Mouse (Mus musculus) left cerebral cortex, postnatal 36 days (tissue): Measurements from ENCODE around the gene Golph3. TPM values are rescaled to one million over a fixed set of nuclear protein-coding genes. Genes with fewer than 3 reads are reported as not detected.

Experiments used
- DNase-seq, 2 experiments: peaks; one replicate each; pipeline ENCODE4 v3.0.0; 2021 to 2022; ENCODE audit warnings: low spot score in 2 of 2, mixed read lengths in 1 of 2
- intact Hi-C: fragments of 180-260 bp; cut with DNase I; formaldehyde crosslinking; loops from one replicate; pipeline ENCODE4 v1.15.1; 2025
- total RNA-seq, 2 experiments: library from RNA; stranded (reverse); gene quantifications; 2 replicates each; pipeline ENCODE4 v1.2.3; 2021

Golph3 gene
- total RNA-seq, 2 experiments from 2014 or later = 106 to 114 TPM

DNA sequence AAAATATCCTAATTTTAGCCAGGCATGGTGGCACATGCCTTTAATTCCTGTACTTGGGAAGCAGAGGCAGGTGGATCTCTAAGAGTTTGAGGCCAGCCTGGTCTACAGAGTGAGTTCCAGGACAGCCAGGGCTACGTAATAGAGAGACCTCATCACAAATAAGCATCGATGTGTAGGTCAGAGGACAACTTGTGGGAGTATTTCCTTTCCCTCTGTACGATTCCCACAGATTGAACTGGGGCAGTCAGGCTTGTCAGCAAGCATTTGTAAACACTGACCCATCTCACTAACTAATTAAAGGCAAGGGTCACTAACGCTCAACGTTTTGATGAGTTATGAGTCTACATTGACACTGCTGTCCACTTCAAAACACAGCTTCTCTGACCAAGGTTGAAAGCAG lies 6.7 kb upstream of the Golph3 start:
- DNase-seq = no peak
- intact Hi-C loops = no loop called here

DNA sequence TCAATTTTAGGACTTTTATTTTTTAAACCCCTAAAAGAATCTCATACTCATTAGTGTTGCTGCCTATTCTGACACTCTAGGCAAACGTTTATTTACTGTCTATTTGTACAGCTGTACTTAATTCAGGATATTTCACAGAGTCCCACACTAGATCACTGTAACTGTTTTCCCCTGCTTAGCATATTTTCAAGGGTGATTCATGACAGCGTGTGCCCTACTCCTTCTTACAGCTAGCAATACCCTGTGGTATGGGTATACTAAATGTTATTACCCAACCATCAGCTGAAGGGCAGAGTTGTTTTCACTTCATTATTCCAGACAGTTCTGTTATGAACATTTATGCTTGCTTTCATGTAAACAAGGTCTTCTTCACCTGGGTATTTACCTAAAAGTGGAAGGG lies 5.3 kb upstream of the Golph3 start:
- intact Hi-C loops = no loop called here
- DNase-seq = no peak

DNA sequence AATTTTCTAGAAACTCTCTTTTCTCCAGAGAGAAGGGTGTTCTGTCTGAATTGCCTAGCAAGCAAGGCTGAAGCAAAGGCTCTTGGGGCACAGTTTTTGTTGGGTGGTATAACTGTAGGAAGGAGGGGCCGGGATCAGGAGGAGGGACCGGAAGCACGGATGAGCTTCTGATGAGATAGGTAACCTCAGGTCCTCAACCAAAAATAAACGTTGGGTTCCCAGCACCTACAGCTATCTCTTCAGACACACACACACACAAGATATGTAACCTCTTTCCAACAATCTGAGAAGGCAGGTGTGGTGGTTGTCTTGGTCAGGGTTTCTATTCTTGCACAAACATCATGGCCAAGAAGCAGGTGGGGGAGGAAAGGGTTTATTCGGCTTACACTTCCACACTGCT lies 4.0 kb upstream of the Golph3 start:
- no peak for DNase-seq
- intact Hi-C loops = no loop called here

DNA sequence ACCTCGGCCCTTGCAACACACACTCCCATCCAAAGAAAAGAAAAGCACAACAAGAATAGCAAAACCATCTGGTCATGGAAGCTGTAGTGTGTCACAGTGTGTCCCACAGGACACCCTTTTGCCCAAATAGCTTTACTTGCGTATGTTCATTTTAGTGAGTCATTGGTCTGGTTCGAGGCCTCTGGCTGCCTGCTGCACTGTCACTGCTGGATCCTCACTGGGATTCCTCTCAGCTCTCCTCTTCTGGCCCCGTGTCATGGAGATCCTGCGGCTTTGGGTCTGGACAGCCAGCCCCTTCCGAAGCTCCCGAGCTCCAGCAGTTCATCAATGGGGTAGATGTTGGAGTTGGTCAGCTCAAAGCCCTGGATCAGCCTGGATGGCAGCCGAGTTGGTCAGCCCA lies 2.8 kb upstream of the Golph3 start:
- intact Hi-C loops = no loop called here
- DNase-seq = no peak

DNA sequence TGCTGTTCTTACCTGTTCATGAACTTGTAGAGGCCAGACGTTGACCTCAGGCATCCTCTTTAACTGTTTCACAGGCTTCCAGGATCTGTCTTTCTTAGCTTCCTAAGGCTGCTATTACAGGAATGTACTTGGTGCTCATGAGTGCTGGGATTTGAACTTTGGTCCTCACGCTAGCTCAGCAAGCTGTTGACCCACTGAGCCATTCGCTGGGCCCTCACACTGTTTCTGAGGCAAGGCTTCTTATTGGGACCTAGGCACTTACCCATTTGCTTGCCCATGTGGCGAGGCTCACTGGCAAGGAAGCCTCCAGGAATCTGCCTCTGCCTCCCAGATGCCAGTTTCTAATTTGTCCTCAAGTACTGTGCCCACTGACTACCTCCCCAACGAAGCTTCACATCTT lies 1.4 kb upstream of the Golph3 start:
- intact Hi-C loops = loop anchor here (5.0 to 10.0 kb wide), 3 partner anchors 48 to 205 kb away; partner anchors contain the start of genes Mtmr12 and Zfr
- DNase-seq = no peak

DNA sequence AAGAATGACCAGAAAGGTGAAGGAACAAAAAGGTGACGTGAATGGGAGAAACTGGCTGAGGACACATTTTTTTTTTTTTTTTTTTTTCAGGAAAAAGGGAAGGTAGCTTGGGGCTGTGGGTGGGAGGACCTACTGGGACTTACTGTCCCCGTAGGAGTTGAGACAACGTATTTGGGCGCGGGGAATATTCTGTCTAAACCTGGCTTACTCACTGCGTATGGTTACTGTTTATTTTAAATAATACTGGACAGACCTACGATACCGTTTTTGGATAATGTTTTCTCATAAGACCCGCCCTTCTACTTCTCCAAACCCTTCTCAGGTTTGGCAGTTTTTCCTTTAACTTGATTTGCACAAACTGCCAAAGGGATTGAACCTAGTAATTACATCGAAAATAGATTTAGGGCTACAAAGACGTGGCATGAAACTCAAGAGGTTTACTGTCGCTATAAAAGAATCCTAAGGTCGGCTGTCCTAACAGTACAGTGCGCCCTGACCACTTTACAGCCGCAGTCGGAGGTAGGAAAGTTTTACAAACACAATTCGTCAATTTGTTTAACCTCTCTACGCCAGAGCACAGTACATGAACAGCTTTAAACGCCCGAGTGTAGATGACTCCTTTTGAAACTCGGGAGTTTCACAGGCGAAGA lies 684 bp upstream of the Golph3 start:
- intact Hi-C loops = loop anchor here (5.0 to 10.0 kb wide), 3 partner anchors 48 to 206 kb away; partner anchors contain the start of genes Mtmr12 and Zfr
- DNase-seq = no peak

DNA sequence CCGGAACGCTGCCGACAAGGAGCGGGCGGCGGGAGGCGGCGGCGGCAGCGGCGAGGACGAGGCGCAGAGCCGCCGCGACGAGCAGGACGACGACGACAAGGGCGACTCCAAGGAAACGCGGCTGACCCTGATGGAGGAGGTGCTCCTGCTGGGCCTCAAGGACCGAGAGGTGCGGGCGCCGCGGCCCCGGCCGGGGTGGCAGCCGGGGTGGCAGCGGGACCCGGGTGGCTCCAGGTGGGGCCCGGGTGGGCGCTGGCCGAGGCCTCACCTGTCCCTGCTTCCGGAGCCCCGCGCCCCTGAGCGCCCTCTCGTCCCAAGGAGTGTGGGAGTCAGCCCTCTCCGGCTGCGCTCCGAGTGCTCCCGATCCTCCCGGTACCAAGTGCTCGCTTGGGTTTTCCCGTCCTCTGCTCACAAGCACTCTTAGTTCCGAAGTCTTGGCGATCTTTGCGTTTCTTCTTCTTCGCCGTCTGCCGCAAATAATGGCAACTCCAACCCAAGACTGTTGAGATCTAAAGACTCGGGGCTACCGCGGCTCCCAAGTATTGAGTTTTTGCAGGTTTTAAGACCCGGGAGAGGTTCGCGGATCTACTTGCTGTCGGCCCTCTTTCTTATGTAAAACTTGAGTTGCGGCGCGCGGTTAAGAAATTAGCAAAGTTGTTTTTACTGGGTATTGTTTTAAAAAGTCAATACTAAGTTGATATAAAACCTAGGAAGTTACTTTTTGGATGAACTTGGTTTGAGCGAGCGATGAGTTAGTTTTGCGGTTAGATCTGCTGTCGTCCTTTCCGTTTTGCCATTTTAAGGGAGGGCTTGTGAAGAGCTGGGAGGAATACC lies 755 bp downstream of the Golph3 start, which contains the start of gene 1810049J17Rik:
TSS of gene 1810049J17Rik (minus strand) at position 112 of the 834 bp plus-strand sequence.
- DNase-seq = peak; percentile 37 to 50
- intact Hi-C loops = loop anchor here (5.0 to 10.0 kb wide), 3 partner anchors 50 to 207 kb away; partner anchors contain the start of genes Mtmr12 and Zfr

DNA sequence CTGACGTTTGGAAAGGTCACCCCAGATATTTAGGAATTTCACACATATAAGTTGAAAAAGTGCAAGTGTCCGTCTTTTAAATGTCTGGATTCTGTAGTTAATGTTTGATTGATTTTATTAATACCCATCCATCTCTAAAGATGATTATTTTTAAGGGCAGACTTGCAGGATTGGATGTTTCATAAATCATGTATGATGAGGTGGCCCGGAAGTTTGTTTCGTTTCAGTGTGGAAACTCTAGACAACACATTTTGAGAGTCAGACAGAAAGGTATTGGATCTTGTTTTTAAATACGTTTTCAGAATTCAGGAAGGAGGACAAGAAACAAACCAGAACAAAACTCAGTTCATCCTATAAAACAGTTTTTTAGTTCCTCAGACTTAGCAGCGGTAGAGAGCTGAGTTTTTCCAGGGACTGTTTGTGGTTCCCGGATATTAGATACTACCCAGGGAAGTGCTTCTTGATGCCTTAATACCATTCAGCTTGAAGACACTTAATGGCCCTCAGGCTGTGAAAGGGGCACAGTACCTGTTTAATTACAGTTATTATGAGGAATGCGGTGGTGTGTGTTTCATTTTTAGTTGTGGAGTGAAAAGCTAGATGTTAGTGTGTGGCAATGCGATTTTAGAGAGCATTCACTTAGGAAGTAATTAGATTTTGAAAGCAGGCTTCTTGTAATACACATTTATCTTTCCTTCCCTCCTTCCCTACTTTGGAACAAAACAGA lies 1.6 kb downstream of the Golph3 start:
- DNase-seq = no peak
- intact Hi-C loops = loop anchor here (5.0 to 10.0 kb wide), 3 partner anchors 51 to 208 kb away; partner anchors contain the start of genes Mtmr12 and Zfr

DNA sequence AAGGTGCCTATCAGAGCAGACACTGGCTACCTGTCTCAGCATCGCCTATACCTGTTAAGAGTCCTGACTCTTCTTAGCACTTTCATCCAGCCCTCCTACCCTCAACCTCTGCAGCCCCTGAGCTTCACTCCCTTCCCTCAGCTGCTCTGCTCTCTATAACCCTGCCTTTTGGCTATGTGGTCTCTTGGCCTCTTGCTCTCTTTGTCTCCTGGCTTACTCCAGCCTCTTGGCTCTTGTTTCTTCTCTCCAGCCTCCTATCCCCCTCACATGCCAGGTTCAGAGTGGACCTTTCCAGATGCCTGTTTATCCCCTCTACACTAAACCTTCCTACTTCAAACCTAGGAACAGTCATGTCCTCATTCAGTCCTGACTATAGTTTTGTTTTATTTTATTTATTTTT lies 3.1 kb downstream of the Golph3 start:
- intact Hi-C loops = loop anchor here (5.0 to 10.0 kb wide), 3 partner anchors 52 to 210 kb away; partner anchors contain the start of genes Mtmr12 and Zfr
- DNase-seq = no peak

DNA sequence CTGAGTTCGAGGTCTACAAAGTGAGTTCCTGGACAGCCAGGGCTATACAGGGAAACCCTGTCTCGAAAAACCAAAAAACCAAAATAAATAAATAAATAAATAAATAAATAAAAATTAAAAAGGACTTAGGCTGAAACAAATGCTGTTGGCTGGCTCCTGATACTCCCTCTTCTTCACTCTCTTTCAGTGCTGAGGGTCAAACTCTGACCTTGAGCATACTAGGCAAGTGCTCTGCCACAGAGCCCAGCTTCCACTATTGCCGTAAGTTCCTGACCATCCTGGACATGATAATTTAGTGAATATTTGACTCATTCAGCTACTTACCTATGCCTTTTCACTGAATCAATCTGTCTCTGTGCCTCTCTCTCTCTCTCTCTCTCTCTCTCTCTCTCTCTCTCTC lies 9.1 kb downstream of the Golph3 start:
- intact Hi-C loops = no loop called here
- DNase-seq = no peak

DNA sequence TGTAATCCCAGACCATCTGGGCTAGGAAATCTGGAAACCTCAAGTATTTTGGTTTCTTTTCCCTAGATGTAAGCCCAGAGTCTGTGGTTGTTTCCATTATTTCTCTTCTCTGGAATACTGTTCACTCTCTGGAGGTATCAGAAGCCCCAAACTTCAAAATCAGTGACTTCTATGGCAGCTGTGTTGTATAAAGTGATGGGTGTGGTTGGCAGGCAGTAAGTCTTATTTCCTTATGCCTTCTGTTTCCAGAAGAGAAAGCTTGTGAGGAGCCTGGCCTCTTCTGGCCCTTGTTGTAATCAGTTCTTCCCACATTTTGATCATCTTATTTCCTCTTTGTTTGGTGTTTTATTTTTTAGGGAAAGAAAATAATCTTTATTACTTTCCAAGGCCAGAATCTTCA lies 9.6 kb downstream of the Golph3 start:
- intact Hi-C loops = no loop called here
- DNase-seq = no peak

DNA sequence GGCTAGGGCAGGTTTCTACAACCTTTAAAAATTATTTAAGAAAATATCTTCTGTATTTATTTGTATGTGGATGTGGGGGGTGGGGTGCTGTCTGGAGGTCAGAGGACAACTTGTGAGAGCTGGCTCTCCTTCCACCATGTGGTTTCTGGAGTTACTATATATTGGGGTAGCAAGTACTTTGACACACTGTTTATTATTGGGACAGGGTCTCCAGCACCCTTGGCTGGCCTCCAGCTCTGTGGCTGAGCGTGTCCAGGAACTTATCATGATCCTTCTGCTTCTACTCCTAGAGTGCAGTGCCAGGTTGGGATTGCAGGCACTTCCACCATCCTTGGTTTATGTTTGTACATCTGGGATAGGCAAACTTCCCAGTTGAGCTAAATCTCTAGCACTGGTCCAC lies 10.1 kb downstream of the Golph3 start:
- intact Hi-C loops = no loop called here
- no peak for DNase-seq

DNA sequence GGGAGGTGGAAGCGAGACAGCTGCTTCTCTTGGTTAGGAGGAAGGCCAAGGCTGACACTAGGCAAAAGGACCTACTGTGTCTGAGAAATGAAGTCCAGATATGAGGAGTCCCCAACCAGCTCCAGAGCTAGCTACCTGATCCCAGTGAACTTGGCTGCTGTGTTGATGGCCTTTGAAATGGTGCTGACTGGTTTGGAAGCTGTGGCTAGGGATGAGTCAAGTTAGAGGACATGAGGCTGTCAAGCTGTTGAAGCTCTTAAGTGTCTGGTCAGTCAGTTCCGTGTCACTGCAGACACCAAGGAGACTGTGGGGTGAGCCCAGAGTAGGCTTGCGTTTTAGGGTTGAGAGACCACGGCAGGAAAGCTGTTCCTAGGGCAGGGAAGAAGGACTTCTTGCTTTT lies 13.1 kb downstream of the Golph3 start:
- intact Hi-C loops = no loop called here
- no peak for DNase-seq

DNA sequence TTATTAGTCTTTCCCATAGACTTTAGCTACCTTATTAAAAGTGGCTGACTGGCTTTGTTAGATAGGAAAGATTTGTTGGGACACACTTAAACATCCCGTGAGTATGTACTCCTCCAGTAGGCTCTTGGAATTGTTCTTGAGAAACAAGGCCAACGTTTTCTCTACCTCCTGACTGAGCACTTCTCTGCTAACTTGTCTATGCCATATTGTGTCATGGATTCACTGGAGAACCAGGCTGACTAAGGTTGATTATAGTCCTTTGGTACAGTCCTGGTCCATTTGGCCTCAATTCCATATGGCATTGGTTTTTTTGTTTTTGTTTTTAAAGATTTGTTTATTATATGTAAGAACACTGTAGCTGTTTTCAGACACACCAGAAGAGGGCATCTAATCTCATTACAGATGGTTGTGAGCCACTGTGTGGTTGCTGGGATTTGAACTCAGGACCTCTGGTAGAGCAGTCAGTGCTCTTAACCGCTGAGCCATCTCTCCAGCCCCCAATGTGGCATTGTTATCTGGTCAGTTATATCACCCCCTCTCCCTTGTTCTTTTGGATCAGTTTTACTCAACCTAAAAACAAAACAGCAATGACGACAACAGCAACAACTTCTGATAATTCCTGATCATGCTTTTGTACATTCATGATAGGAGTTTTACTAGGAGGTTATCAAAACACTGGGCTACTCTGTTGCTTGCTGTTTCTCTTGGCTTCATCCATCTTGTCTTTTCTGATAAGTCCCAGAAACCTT lies 16.0 kb downstream of the Golph3 start:
- intact Hi-C loops = no loop called here
- no peak for DNase-seq

DNA sequence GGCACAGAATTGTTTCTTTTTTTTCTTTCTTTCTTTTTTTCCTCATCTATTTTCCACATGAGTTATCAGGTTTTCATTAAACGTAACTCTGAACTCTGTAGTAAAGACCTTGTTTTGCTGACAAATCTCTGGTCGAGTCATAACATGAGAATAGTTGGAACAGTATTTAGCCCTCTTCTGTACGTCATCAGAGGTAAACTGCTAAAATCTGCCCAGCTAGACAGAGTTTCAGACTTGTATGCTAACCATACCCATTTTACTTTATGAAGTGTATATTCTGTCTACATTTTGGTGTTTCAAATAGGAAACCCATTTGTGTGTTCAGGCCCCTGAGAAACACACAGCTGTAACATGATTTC lies 16.5 kb downstream of the Golph3 start:
- intact Hi-C loops = no loop called here
- DNase-seq = no peak

DNA sequence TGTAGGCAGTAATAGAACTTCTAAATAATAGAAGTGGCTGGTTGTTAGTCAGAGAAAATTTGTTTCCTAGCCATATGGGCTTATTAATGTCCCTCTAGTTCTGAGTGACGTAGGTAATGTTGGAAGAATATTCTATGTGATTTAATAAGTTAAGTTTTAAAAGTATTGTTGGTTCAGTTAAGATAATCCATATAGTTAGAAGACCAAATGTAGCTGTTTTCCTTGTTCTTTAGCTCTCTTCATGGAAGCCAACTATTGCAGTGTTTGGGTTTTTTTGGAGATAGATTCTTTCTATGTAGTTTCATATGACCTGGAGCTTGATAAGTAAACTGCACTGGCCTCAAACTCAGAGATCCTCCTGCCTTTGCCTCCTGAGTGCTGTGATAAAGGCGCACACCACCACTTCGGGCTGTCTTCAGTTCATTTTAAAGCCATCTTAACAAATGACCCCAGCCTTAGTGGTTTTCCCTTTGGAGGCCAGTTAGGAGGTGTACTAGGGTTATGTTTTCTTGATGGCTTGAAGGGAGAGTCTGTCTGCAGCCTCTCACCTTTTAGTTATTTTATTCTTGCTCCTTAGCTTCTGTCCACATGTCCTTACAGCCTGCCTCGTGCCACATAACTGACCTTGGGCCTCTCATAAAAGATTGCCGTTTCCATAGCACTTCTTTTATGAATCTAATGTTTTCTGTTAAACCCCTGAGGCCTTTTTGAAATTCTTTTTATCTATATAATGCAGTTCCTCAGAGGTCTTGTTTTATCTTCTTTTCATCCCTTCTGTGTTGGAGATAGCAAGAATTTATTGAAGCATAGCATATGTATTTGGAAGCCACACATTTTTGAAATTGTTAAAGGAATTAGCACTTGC lies 19.5 kb downstream of the Golph3 start:
- DNase-seq = no peak
- intact Hi-C loops = no loop called here

DNA sequence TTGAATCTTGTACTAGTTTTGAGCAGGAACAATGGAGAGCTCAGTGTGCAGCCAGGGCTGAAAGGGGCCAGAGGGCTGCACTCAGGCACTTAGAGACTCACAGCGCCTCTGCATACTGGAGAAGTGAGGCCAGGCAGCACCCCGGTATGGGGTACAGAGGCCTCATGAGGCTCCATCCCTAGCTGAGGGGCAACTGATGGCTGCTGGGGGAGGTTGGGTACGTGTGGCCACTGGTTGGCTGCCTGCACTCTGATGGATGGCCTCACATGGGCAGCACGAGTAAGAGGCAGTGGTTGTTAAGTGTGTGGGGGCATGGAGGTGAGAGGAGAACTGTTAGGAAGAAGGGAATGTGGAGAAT lies 20.1 kb downstream of the Golph3 start:
- intact Hi-C loops = no loop called here
- DNase-seq = no peak

DNA sequence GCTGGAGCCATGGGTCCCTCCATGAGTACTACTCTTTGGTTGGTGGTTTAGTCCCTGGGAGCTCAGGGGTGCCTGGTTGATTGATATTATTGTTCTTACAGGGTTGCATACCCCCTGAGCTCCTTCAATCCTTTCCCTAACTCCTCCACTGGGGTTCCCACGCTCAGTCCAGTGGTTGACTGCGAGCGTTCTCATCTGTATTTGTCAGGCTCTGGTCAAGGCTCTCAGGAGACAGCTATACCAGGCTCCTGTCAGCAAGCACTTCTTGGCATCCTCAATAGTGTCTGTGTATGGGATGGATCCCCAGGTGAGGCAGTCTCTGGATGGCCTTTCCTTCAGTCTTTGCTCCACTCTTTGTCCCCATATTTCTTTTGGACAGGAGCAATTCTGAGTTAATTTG lies 25.7 kb downstream of the Golph3 start:
- intact Hi-C loops = no loop called here
- DNase-seq = no peak

DNA sequence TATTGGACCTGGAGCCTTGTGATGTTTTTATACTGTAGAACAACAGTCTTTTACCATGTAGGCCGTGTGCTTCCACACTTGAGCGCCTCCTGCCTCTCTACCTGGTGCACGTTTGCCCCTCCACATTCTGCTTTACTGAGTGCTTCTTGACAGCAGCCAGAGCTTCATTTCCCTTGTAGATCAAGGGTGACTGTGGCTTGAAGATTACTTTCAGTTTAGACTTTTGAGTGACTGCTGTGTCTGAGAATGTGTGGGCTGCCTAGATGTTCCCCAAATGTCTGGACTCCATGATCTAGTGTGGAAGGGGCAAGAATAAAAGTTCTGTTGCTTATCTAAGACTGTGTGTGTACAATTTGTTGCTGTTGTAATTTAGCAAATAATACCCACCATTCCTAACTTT lies 27.7 kb downstream of the Golph3 start:
- intact Hi-C loops = no loop called here
- no peak for DNase-seq
